17 mouse cellular contexts compared by ENCODE assay signal in genomic region chrX:48193235-48194152, GRCm38 (mm10). TPM values are rescaled to one million over a fixed set of nuclear protein-coding genes. Genes with fewer than 3 reads are reported as not detected.
DNase-seq lines count a peak whose midpoint lies in the region; ATAC-seq and TF ChIP-seq lines count a peak whose summit lies in the region.
"Had no signal": no experiment of that assay in that cellular context is flagged by ENCODE, and none has a peak within 500 bp of the region (broad histone marks: within the 10 kb centered on the region; RNA-seq: fewer than 3 reads in every experiment).

No protein-coding gene starts in this region.

- H3K9me3 ChIP-seq in hindbrain, embryonic 10.5 days, result no peaks in the 10 kb centered on the region
- no peaks in the 10 kb centered on the region for H3K9me3 ChIP-seq in hindbrain, embryonic 14.5 days (ENCODE audit: control insufficient read depth, low read length)
- H3K9me3 ChIP-seq in liver, embryonic 12.5 days (replicated peaks), result no peaks in the 10 kb centered on the region
- H3K9me3 ChIP-seq in midbrain, embryonic 14.5 days (ENCODE audit: control insufficient read depth, low read length), result no peaks in the 10 kb centered on the region
- no peaks in the 10 kb centered on the region for H3K9me3 ChIP-seq in midbrain, embryonic 11.5 days (ENCODE audit: control insufficient read depth, low read length)
- H3K9me3 ChIP-seq: embryonic facial prominence, embryonic 15.5 days; liver, embryonic 13.5 days; neural tube, embryonic 15.5 days had no signal

- peaks cover 7% of the 10 kb centered on the region; the same call in 1 of the 2 replicates for H3K79me2 ChIP-seq in liver, adult 2 months (ENCODE audit: control insufficient read depth, insufficient read depth, low read length)

- no peaks in the 10 kb centered on the region for H3K27me3 ChIP-seq in hindbrain, embryonic 10.5 days (ENCODE audit: insufficient read depth, poor library complexity, severe bottlenecking)
- no peaks in the 10 kb centered on the region for H3K27me3 ChIP-seq in hindbrain, embryonic 14.5 days (ENCODE audit: control insufficient read depth, insufficient read depth, low read length)
- no peaks in the 10 kb centered on the region for H3K27me3 ChIP-seq in liver, adult 2 months (ENCODE audit: control insufficient read depth, insufficient read depth, low read length)
- H3K27me3 ChIP-seq in liver, embryonic 12.5 days (replicated peaks), result no peaks in the 10 kb centered on the region
- H3K27me3 ChIP-seq in midbrain, embryonic 14.5 days (ENCODE audit: control insufficient read depth, insufficient read depth, low read length), result no peaks in the 10 kb centered on the region
- no peaks in the 10 kb centered on the region for H3K27me3 ChIP-seq in midbrain, embryonic 11.5 days (ENCODE audit: control insufficient read depth, insufficient read depth, low read length)
- H3K27me3 ChIP-seq: embryonic facial prominence, embryonic 15.5 days; liver, embryonic 13.5 days; neural tube, embryonic 15.5 days had no signal

- TF ChIP-seq POLR2A in liver, adult 2 months (IDR thresholded peaks at IDR 0.05; ENCODE audit: extremely low read depth, insufficient read depth, low read length), result no peak

- TF ChIP-seq CTCF in liver, adult 2 months (IDR thresholded peaks at IDR 0.05; ENCODE audit: low read depth, low read length), result no peak

- no peak overlapping the region for H3K4me2 ChIP-seq in hindbrain, embryonic 14.5 days (replicated peaks)
- no peak overlapping the region for H3K4me2 ChIP-seq in liver, embryonic 12.5 days
- H3K4me2 ChIP-seq in midbrain, embryonic 14.5 days (ENCODE audit: low read length), result no peak overlapping the region
- no peak overlapping the region for H3K4me2 ChIP-seq in midbrain, embryonic 11.5 days
- H3K4me2 ChIP-seq: embryonic facial prominence, embryonic 15.5 days; liver, embryonic 13.5 days; neural tube, embryonic 15.5 days had no signal

- H3K4me3 ChIP-seq in hindbrain, embryonic 10.5 days, result no peak overlapping the region
- no peak overlapping the region for H3K4me3 ChIP-seq in hindbrain, embryonic 14.5 days (replicated peaks; ENCODE audit: low read length)
- no peak overlapping the region for H3K4me3 ChIP-seq in liver, adult 2 months (ENCODE audit: insufficient read depth, low read depth, low read length)
- H3K4me3 ChIP-seq in liver, embryonic 12.5 days, result no peak overlapping the region
- H3K4me3 ChIP-seq in midbrain, embryonic 14.5 days (replicated peaks; ENCODE audit: low read depth, low read length), result no peak overlapping the region
- H3K4me3 ChIP-seq in midbrain, embryonic 11.5 days (ENCODE audit: low read depth, low read length), result no peak overlapping the region
- H3K4me3 ChIP-seq: embryonic facial prominence, embryonic 15.5 days; heart, adult 2 months; liver, embryonic 13.5 days; neural tube, embryonic 15.5 days had no signal

- WGBS in hindbrain, embryonic 10.5 days, result 62% methylated on average over 14 of the region's 14 CpGs
- 61% methylated on average over 14 of the region's 14 CpGs for WGBS in hindbrain, embryonic 14.5 days
- 54% methylated on average over 14 of the region's 14 CpGs for WGBS in liver, adult 2 months
- 68% methylated on average over 14 of the region's 14 CpGs for WGBS in liver, embryonic 12.5 days (ENCODE audit: insufficient replicate concordance)
- 67% methylated on average over 14 of the region's 14 CpGs for WGBS in midbrain, embryonic 14.5 days
- 70% methylated on average over 14 of the region's 14 CpGs for WGBS in midbrain, embryonic 11.5 days

- H3K36me3 ChIP-seq in hindbrain, embryonic 10.5 days, result peaks cover 13% of the 10 kb centered on the region
- H3K36me3 ChIP-seq in hindbrain, embryonic 14.5 days (replicated peaks; ENCODE audit: control insufficient read depth, insufficient read depth), result peaks cover 21% of the 10 kb centered on the region
- H3K36me3 ChIP-seq in liver, adult 2 months (ENCODE audit: control insufficient read depth, insufficient read depth, low read length), result peaks cover 13% of the 10 kb centered on the region
- H3K36me3 ChIP-seq in liver, embryonic 12.5 days, result peaks cover 21% of the 10 kb centered on the region
- peaks cover 19% of the 10 kb centered on the region for H3K36me3 ChIP-seq in midbrain, embryonic 14.5 days (ENCODE audit: control insufficient read depth, insufficient read depth, low read length)
- H3K36me3 ChIP-seq in midbrain, embryonic 11.5 days (ENCODE audit: control insufficient read depth, insufficient read depth, low read length), result no peaks in the 10 kb centered on the region

- no peak overlapping the region for H3K27ac ChIP-seq in hindbrain, embryonic 10.5 days
- no peak overlapping the region for H3K27ac ChIP-seq in hindbrain, embryonic 14.5 days
- H3K27ac ChIP-seq in liver, adult 2 months (replicated peaks; ENCODE audit: insufficient read depth, low read depth, low read length), result peak overlapping the region; percentile 43
- no peak overlapping the region for H3K27ac ChIP-seq in liver, embryonic 12.5 days
- H3K27ac ChIP-seq in midbrain, embryonic 14.5 days (replicated peaks; ENCODE audit: low read depth, low read length), result no peak overlapping the region
- no peak overlapping the region for H3K27ac ChIP-seq in midbrain, embryonic 11.5 days (ENCODE audit: low read depth, low read length)
- H3K27ac ChIP-seq: embryonic facial prominence, embryonic 15.5 days; heart, adult 2 months; liver, embryonic 13.5 days; neural tube, embryonic 15.5 days had no signal

- DNase-seq in cerebellum, adult 18-20 months, result peak; percentile 26 to 28
- DNase-seq in hindbrain, embryonic 10.5 days (ENCODE audit: low spot score), result peak; percentile 3
- no peak for DNase-seq in hindbrain, embryonic 14.5 days (ENCODE audit: low spot score)
- DNase-seq in liver, adult 2 months (ENCODE audit: extremely low read depth, low read depth, low spot score), result peak; percentile 75
- peak; percentile 7 for DNase-seq in midbrain, embryonic 14.5 days
- no peak for DNase-seq in midbrain, embryonic 11.5 days (ENCODE audit: low spot score, missing footprints)
- DNase-seq: adrenal gland, postnatal 10 days; gastrocnemius, postnatal 10 days; heart, adult 2 months; kidney, postnatal 10 days; liver, embryonic 13.5 days; right cerebral cortex, adult 18-20 months; thymus, postnatal 25 days had no signal

- ATAC-seq in cerebellum, adult (ENCODE audit: insufficient number of reproducible peaks, low FRiP score, low TSS enrichment), result no peak
- ATAC-seq in hindbrain, embryonic 14.5 days (ENCODE audit: low FRiP score), result no peak
- no peak for ATAC-seq in liver, embryonic 12.5 days
- no peak for ATAC-seq in midbrain, embryonic 14.5 days (ENCODE audit: low FRiP score, low TSS enrichment)
- ATAC-seq in midbrain, embryonic 11.5 days (ENCODE audit: low FRiP score), result no peak

- 0 out of 2 replicates have a peak, but pooled peaks cover 6% of the 10 kb centered on the region for H3K4me1 ChIP-seq in hindbrain, embryonic 10.5 days (replicated peaks)
- H3K4me1 ChIP-seq in hindbrain, embryonic 14.5 days (replicated peaks; ENCODE audit: control insufficient read depth, insufficient read depth, low read length), result no peaks in the 10 kb centered on the region
- peaks cover 20% of the 10 kb centered on the region for H3K4me1 ChIP-seq in liver, adult 2 months (ENCODE audit: control insufficient read depth, insufficient read depth, low read length)
- no peaks in the 10 kb centered on the region for H3K4me1 ChIP-seq in liver, embryonic 12.5 days
- no peaks in the 10 kb centered on the region for H3K4me1 ChIP-seq in midbrain, embryonic 14.5 days (ENCODE audit: control insufficient read depth, insufficient read depth, low read length)
- H3K4me1 ChIP-seq in midbrain, embryonic 11.5 days (ENCODE audit: control insufficient read depth, insufficient read depth, low read length), result no peaks in the 10 kb centered on the region
- H3K4me1 ChIP-seq: embryonic facial prominence, embryonic 15.5 days; liver, embryonic 13.5 days; neural tube, embryonic 15.5 days had no signal

- H3K9ac ChIP-seq in hindbrain, embryonic 14.5 days, result no peak overlapping the region
- H3K9ac ChIP-seq in liver, adult 2 months (ENCODE audit: low read depth, low read length), result no peak overlapping the region
- no peak overlapping the region for H3K9ac ChIP-seq in liver, embryonic 12.5 days
- H3K9ac ChIP-seq in midbrain, embryonic 14.5 days (replicated peaks; ENCODE audit: low read length), result no peak overlapping the region
- no peak overlapping the region for H3K9ac ChIP-seq in midbrain, embryonic 11.5 days (ENCODE audit: low read length)
- H3K9ac ChIP-seq: embryonic facial prominence, embryonic 15.5 days; liver, embryonic 13.5 days; neural tube, embryonic 15.5 days had no signal

RNA-seq across cellular contexts. Expression of gene Zdhhc9, which starts 15.2 kb away (rescaled TPM):
- 2.7 and 3.9 TPM in 2 replicates for polyA plus RNA-seq in hindbrain, embryonic 10.5 days (2016; fragmentation: Nextera tagmentation; extraction: Ambion mirVana)
- polyA plus RNA-seq in hindbrain, embryonic 14.5 days (2014; fragmentation: Nextera tagmentation; extraction: Ambion mirVana), result 9.7 and 10.3 TPM in 2 replicates
- total RNA-seq in liver, adult 2 months (2014; rRNA removed), result 36.2 and 46.2 TPM in 2 replicates
- polyA plus RNA-seq in liver, adult 2 months (2012; rRNA removed), result 66.4 and 71.8 TPM in 2 replicates
- 2.3 and 2.6 TPM in 2 replicates for polyA plus RNA-seq in liver, embryonic 12.5 days (2016; fragmentation: Nextera tagmentation; extraction: Ambion mirVana)
- polyA plus RNA-seq in midbrain, embryonic 14.5 days (2014; fragmentation: Nextera tagmentation; extraction: Ambion mirVana), result 7.8 and 12.5 TPM in 2 replicates
- polyA plus RNA-seq in midbrain, embryonic 11.5 days (2014; fragmentation: Nextera tagmentation; extraction: Ambion mirVana), result 3.6 and 3.7 TPM in 2 replicates

RNA-seq across cellular contexts. Expression of gene Sash3, which starts 47.3 kb away (rescaled TPM):
- polyA plus RNA-seq in hindbrain, embryonic 10.5 days (2016; fragmentation: Nextera tagmentation; extraction: Ambion mirVana), result 1.1 and 1.9 TPM in 2 replicates
- 1.1 and 1.3 TPM in 2 replicates for polyA plus RNA-seq in hindbrain, embryonic 14.5 days (2014; fragmentation: Nextera tagmentation; extraction: Ambion mirVana)
- 0.83 and 1.5 TPM in 2 replicates for total RNA-seq in liver, adult 2 months (2014; rRNA removed)
- 0.72 and 1.4 TPM in 2 replicates for polyA plus RNA-seq in liver, adult 2 months (2012; rRNA removed)
- polyA plus RNA-seq in liver, embryonic 12.5 days (2016; fragmentation: Nextera tagmentation; extraction: Ambion mirVana), result 9.7 and 10.0 TPM in 2 replicates
- 0.39 and 1.2 TPM in 2 replicates for polyA plus RNA-seq in midbrain, embryonic 14.5 days (2014; fragmentation: Nextera tagmentation; extraction: Ambion mirVana)
- 1.1 and 1.2 TPM in 2 replicates for polyA plus RNA-seq in midbrain, embryonic 11.5 days (2014; fragmentation: Nextera tagmentation; extraction: Ambion mirVana)

Comparison
In these comparisons a context has a peak if more than half of its experiments do, and no peak if none do; other contexts are left out.
1. DNase-seq: peak in cerebellum, adult 18-20 months (2 of 2), hindbrain, embryonic 10.5 days (single experiment), liver, adult 2 months (single experiment) and midbrain, embryonic 14.5 days (single experiment); none in hindbrain, embryonic 14.5 days (single experiment) and midbrain, embryonic 11.5 days (single experiment).